Mouse (Mus musculus) cerebellum, postnatal 14 days (tissue): Measurements from ENCODE around the gene Ttc7b.
A peak's percentile ranks its signal among the peaks of the same experiment; 100 is the strongest.

Source experiments
- DNase-seq, 2 experiments: peaks; one replicate each; pipeline ENCODE4 v3.0.0; 2021; ENCODE audit warnings: mixed read lengths in 2 of 2

The Ttc7b gene

GRCm38 (mm10) chr12:100325618-100326017 is 195.0 kb downstream of the Ttc7b start:
- peak; percentile 70 to 71 for DNase-seq

- no peak for DNase-seq
Measured at GRCm38 (mm10) chr12:100325212-100325611, 195.4 kb downstream of the Ttc7b start.

- DNase-seq: no peak
Measured at GRCm38 (mm10) chr12:100323641-100324040, 197.0 kb downstream of the Ttc7b start.

GRCm38 (mm10) chr12:100322225-100322624 is 198.4 kb downstream of the Ttc7b start:
- no peak for DNase-seq

DNA sequence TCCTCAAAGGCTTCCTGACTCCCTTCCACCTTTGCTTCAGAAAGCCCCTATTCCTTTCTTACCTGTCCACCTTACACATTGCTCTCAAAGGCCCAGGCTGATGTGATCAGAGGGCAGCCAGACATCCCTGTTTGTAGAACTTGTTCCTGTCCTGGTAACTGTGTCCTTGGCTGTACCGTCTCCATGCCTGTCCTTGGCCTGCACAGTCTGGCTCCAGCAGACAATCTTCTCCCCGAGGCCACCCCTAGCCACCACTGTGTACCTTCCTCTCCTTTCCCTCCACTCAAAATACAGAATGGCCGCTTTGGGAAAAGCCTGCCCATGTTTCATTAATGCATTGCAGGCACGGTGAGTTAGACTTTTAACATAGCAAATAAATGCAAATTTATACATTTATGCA is 199.1 kb downstream of the Ttc7b start:
- no peak for DNase-seq

- no peak for DNase-seq
Measured at GRCm38 (mm10) chr12:100319746-100320145, 200.9 kb downstream of the Ttc7b start.

- DNase-seq: no peak
Measured at GRCm38 (mm10) chr12:100317936-100318335, 202.7 kb downstream of the Ttc7b start.

GRCm38 (mm10) chr12:100316094-100316493 is 204.5 kb downstream of the Ttc7b start:
- peak in 1 of 2 experiments; percentile 54 for DNase-seq

- peak; percentile 73 to 74 for DNase-seq
Measured at GRCm38 (mm10) chr12:100315119-100315885, 205.3 kb downstream of the Ttc7b start.

DNA sequence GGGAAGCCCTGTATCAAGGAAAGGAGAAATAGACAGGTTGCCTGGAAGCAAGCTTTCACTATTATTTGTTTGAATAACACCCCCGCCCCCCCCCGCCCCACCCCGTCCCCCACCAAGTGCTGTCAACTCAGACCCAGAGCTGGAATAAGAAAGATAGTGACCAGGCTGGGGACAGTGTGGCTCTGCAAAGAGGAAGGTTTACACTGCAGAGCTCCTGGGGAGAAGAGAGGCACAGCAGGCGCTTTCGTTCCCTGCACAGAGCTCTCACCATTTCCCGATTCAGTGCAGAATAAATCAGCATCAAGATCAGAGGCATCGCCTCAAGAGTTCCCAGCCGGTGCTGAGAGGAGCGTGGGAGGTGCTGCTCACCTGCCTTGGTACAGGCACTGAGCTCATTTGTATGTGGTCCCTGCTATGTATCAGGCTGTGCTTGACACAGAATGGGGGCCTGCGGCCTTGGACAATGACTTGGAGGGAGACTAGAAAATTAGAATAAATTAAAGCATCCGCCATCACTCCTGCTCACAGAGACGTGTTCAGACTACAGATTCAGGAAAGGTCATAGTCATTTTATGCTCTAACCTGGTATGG is 206.7 kb downstream of the Ttc7b start:
- no peak for DNase-seq

- no peak for DNase-seq
Measured at GRCm38 (mm10) chr12:100313209-100313608, 207.4 kb downstream of the Ttc7b start.

DNA sequence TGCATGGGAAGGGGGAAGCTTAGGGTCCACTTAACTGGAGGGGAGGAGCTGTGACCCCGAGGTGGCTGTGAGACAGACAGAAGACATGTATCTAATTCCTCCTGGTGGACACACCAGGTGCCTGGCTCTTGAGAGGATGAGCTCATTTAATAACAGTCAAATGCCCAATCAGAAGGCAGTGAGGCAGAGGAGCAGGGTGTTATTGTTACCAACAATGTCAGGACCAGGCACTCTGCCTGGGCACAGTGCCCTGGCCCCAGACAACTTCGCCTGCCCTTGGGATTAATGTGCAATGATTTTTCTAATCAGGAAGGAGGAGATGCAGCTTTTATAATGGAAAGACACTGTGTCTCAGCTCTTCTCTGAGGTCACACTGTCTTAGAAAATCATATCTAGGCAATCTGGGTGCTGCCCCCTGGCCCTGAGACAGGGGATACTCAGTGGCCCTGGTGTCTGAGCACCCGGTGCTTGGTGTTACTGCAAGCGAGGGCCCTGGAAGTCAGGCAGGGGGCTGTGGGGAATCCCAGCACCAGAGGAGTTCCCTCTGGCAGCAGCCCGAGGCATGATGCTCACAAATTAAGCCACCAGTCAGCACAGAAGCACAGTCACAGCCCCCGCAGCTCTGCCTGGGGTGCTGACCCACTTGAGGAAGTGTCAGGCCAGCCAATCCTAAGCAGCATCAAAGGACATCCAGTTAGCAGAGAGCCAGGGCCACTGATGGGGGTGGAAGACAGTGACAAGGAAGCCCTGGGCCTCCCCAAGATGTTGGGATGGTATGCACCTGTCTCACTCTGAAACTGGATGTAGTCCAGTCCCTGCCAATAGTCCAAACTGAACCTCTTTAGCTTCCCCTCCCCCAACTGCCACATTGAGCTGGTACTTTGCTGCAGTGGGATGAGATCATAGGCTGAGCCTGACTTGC is 209.9 kb downstream of the Ttc7b start:
- peak; percentile 65 to 67 for DNase-seq

- no peak for DNase-seq
Measured at GRCm38 (mm10) chr12:100309201-100309600, 211.4 kb downstream of the Ttc7b start.

- DNase-seq: peak; percentile 78 to 79
Measured at GRCm38 (mm10) chr12:100307501-100308260, 212.9 kb downstream of the Ttc7b start.

DNA sequence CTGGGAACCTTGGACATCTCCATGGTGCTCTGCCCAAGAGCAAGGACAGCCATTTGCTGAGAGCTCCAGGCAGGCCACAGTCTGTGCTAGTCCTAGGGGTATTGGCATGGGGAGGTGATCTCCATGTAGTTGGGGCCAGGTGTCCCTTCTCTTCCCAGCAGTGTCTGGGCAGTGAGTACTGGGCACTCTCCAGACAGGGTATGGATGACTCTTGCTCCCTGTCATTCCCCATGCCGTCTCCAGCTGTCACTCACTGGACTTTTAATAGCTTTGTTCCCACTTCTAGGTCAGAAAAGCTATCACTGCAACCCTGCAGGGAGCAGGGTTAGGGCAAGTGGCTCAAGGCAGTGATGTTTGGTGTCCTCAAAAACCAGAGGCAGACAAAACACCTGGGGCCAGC is 214.3 kb downstream of the Ttc7b start:
- no peak for DNase-seq

- peak; percentile 66 to 71 for DNase-seq
Measured at GRCm38 (mm10) chr12:100305051-100305673, 215.5 kb downstream of the Ttc7b start.

DNA sequence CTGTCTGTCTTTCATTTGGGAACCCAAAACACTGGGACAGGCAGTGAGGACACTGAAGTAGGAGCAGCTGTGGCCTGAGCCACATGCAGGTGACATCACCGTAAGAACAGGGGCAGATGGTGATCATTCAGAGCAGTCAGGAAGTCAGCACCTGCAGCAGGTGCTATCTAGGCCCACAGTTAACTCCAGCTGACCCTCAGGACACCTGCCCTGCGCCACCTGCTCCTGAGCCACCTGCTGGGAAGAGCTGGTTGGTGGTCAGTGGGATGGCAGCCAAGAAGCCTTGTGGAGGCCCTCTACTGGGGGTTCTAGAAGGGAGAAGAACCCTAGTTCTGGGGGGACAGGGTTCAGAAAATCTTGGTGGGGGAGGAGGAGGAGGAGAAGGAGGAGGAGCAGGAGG is 216.3 kb downstream of the Ttc7b start:
- DNase-seq: peak in 1 of 2 experiments; percentile 55

GRCm38 (mm10) chr12:100303141-100303540 is 217.5 kb downstream of the Ttc7b start:
- no peak for DNase-seq

DNA sequence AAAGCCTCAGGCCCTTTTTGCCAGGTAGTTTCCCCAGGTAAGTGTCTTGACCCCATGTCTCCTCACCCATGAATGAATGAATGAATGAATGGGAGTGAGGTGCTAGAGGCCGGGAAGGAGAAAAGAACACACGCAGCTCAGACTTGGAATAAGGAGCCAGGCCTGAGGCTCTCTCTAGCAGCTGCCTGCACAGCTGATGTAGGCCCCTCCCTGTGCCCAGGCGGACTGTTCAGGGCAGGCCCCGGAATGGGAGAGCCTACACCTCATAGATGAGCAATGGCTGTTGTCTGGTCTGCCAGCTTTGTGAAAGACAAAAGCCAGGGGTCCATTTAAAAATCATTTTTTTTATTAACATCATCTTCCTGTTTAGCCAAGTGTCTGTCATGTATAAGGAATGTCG is 220.2 kb downstream of the Ttc7b start:
- no peak for DNase-seq

DNA sequence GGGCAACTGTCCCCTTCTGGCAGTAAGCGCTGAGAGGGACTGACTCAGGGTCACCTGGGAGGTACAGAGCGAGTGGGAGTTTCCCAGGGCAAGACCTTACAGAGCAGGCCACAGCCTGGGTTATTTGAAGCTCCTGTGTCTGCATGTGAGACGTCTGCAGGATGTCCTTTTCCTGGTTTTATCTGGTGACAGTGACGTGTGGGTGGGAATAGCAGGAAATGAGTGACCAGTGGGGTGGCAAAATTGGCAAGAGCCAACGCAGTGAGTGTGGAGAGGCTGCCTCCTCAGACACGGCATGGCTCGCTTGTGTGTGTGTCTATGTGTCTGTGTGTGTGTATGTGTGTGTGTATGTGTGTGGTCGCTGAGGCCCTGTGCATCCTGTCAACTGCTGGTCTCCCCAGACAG is 221.3 kb downstream of the Ttc7b start:
- no peak for DNase-seq

GRCm38 (mm10) chr12:100298788-100299187 is 221.8 kb downstream of the Ttc7b start:
- DNase-seq: no peak

DNA sequence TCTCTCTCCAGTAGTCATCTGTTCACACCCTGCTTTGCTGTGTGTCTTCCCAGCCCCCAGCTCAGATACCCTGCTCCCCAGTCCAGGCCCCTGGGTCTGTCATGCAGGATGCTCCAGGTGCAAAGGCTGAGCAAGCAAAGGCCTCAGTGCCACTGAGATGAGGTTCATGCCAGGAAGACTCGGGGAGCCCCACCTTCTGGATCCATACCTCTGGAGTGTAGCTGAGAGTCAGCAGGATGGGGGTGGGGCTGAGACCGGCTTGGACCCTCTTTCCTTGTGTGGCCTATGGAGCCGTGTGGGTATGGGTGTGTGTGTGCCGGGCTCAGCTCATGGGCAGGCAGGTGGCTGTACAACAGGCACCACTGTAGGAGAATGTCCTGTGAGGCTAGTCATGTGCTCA is 222.7 kb downstream of the Ttc7b start:
- DNase-seq: no peak
